ENCODE assay signal across 8 mouse cellular contexts in genomic region chr4:41714276-41714675, GRCm38 (mm10). TPM values are rescaled to one million over a fixed set of nuclear protein-coding genes. Genes with fewer than 3 reads are reported as not detected.
DNase-seq lines count a peak whose midpoint lies in the region; ATAC-seq and TF ChIP-seq lines count a peak whose summit lies in the region.

No protein-coding gene starts in this region.

- H3K4me1 ChIP-seq in hindbrain, postnatal 0 days (ENCODE audit: insufficient read depth, low read length): peaks cover 10% of the 10 kb centered on the region; the same call in 1 of the 2 replicates

- ATAC-seq in hindbrain, postnatal 0 days: peak; percentile 24; the same call in 1 of the 2 replicates
- peak; percentile 68 for ATAC-seq in megakaryocyte, adult 5-6 weeks (ENCODE audit: poor library complexity, severe bottlenecking)

- DNase-seq in ovary, postnatal 14 days (ENCODE audit: low spot score): peak; percentile 50
- DNase-seq in ovary, postnatal 10 days (ENCODE audit: low spot score): no peak
- peak; percentile 73 for DNase-seq in cerebellum, adult 8-10 months
- DNase-seq in forelimb bud, embryonic 11.5 days (ENCODE audit: low read depth, low spot score): peak; percentile 74
- DNase-seq in hindbrain, postnatal 0 days (ENCODE audit: low spot score): peak; percentile 90
- peak; percentile 83 to 90 for DNase-seq in left cerebral cortex, postnatal 14 days (ENCODE audit: low spot score in 2 of 2)
- DNase-seq in skeletal muscle tissue, adult 2 months (ENCODE audit: low read depth, low spot score): peak; percentile 55

- no peak overlapping the region for H3K9ac ChIP-seq in hindbrain, postnatal 0 days (replicated peaks; ENCODE audit: low read length)

- peak overlapping the region; percentile 90 for H3K4me2 ChIP-seq in hindbrain, postnatal 0 days (ENCODE audit: low read depth, low read length)

- H3K27ac ChIP-seq in hindbrain, postnatal 0 days: 0 out of 2 replicates have a peak overlapping the region, but pooled peaks have one; percentile 27

- peaks cover 20% of the 10 kb centered on the region for H3K36me3 ChIP-seq in hindbrain, postnatal 0 days (ENCODE audit: insufficient read depth, low read length)

- no peaks in the 10 kb centered on the region for H3K9me3 ChIP-seq in hindbrain, postnatal 0 days (ENCODE audit: low read length)

- WGBS in hindbrain, postnatal 0 days: 11% methylated on average over 8 of the region's 8 CpGs

- intact Hi-C loops in left cerebral cortex, postnatal 14 days (cut with DNase I): loop anchor here (2.0 kb wide), 1 partner anchor 23 kb away; no protein-coding TSS in a partner anchor

- no peaks in the 10 kb centered on the region for H3K27me3 ChIP-seq in hindbrain, postnatal 0 days (ENCODE audit: insufficient read depth, low read length)

- TF ChIP-seq CTCF in hindbrain, postnatal 0 days (IDR thresholded peaks at IDR 0.05; ENCODE audit: low read depth): peak; percentile 89

- peak overlapping the region; percentile 69 for H3K4me3 ChIP-seq in hindbrain, postnatal 0 days (ENCODE audit: low read length)

RNA-seq across cellular contexts. Expression of gene Rpp25l, which starts 0.9 kb away (rescaled TPM):
- 35.0 and 42.2 TPM in 2 replicates for total RNA-seq in hindbrain, postnatal 0 days (2014; rRNA removed)
- 47.3 and 48.3 TPM in 2 replicates for polyA plus RNA-seq in hindbrain, postnatal 0 days (2015; fragmentation: Nextera tagmentation; extraction: Ambion mirVana)
- total RNA-seq in left cerebral cortex, postnatal 14 days (2021): 10 to 100 TPM; 30.8 to 31.0 TPM
- 15.8 and 18.2 TPM in 2 replicates for total RNA-seq in megakaryocyte, adult 5-6 weeks (2015)
- 15.5 and 26.2 TPM in 2 replicates for total RNA-seq in megakaryocyte, adult 5-6 weeks (2017)

RNA-seq across cellular contexts. Expression of gene Dctn3, which starts 8.7 kb away (rescaled TPM):
- total RNA-seq in hindbrain, postnatal 0 days (2014; rRNA removed): 145 and 147 TPM in 2 replicates
- polyA plus RNA-seq in hindbrain, postnatal 0 days (2015; fragmentation: Nextera tagmentation; extraction: Ambion mirVana): 306 and 316 TPM in 2 replicates
- total RNA-seq in left cerebral cortex, postnatal 14 days (2021): 100 to 1,000 TPM; 201 to 217 TPM
- 80.5 and 92.2 TPM in 2 replicates for total RNA-seq in megakaryocyte, adult 5-6 weeks (2015)
- 73.5 and 100 TPM in 2 replicates for total RNA-seq in megakaryocyte, adult 5-6 weeks (2017)

RNA-seq across cellular contexts. Expression of gene Il11ra1, which starts 14.5 kb away (rescaled TPM):
- total RNA-seq in hindbrain, postnatal 0 days (2014; rRNA removed): 24.4 and 41.9 TPM in 2 replicates
- 47.4 and 49.8 TPM in 2 replicates for polyA plus RNA-seq in hindbrain, postnatal 0 days (2015; fragmentation: Nextera tagmentation; extraction: Ambion mirVana)
- 10 to 100 TPM; 28.9 to 32.8 TPM for total RNA-seq in left cerebral cortex, postnatal 14 days (2021)
- 12.9 and 13.4 TPM in 2 replicates for total RNA-seq in megakaryocyte, adult 5-6 weeks (2015)
- total RNA-seq in megakaryocyte, adult 5-6 weeks (2017): 50.2 and 52.1 TPM in 2 replicates

RNA-seq across cellular contexts. Expression of gene Arid3c, which starts 16.7 kb away (rescaled TPM):
- 0.22 and 2.1 TPM in 2 replicates for total RNA-seq in hindbrain, postnatal 0 days (2014; rRNA removed)
- polyA plus RNA-seq in hindbrain, postnatal 0 days (2015; fragmentation: Nextera tagmentation; extraction: Ambion mirVana): 0.68 and 0.99 TPM in 2 replicates
- under 1 TPM; 0.38 to 0.48 TPM for total RNA-seq in left cerebral cortex, postnatal 14 days (2021)
- not detected in 2 replicates for total RNA-seq in megakaryocyte, adult 5-6 weeks (2015)
- total RNA-seq in megakaryocyte, adult 5-6 weeks (2017): not detected in 2 replicates

RNA-seq across cellular contexts. Expression of gene Cntfr, which starts 17.4 kb away (rescaled TPM):
- 59.3 and 61.9 TPM in 2 replicates for total RNA-seq in hindbrain, postnatal 0 days (2014; rRNA removed)
- polyA plus RNA-seq in hindbrain, postnatal 0 days (2015; fragmentation: Nextera tagmentation; extraction: Ambion mirVana): 18.5 and 22.1 TPM in 2 replicates
- total RNA-seq in left cerebral cortex, postnatal 14 days (2021): 100 to 1,000 TPM in 1 of 2 experiments, 10 to 100 TPM in 1; 98.6 to 102 TPM
- total RNA-seq in megakaryocyte, adult 5-6 weeks (2015): not detected in 2 replicates
- not detected in 2 replicates for total RNA-seq in megakaryocyte, adult 5-6 weeks (2017)
